Mouse (Mus musculus): ENCODE measurements around the gene Gm21987. TPM values are rescaled to one million over a fixed set of nuclear protein-coding genes. Genes with fewer than 3 reads are reported as not detected.
A peak's percentile ranks its signal among the peaks of the same experiment; 100 is the strongest.

The Gm21987 gene
- polyA plus RNA-seq (2015; fragmentation: Nextera tagmentation; extraction: Ambion mirVana) = 0.55 TPM in 1 of 2 replicates, not detected in the other

- H3K36me3 ChIP-seq (ENCODE audit: control insufficient read depth, insufficient read depth, low read length) = peaks cover 11% of the 10 kb centered on the region
- H3K9ac ChIP-seq (ENCODE audit: low read length) = peak within 1 kb of the TSS; percentile 83
- ATAC-seq (ENCODE audit: low read depth) = peak; percentile 95
- H3K9me3 ChIP-seq (ENCODE audit: control insufficient read depth, low read length) = no peaks in the 10 kb centered on the region
- WGBS = 2% methylated on average over 35 of the region's 35 CpGs
- peak within 1 kb of the TSS; percentile 94 for H3K27ac ChIP-seq (ENCODE audit: low read length)
- peaks cover 10% of the 10 kb centered on the region for H3K4me1 ChIP-seq (replicated peaks; ENCODE audit: control insufficient read depth, insufficient read depth, low read length)
- peak within 1 kb of the TSS; percentile 63 for H3K4me2 ChIP-seq (ENCODE audit: low read depth, low read length)
- peak within 1 kb of the TSS; percentile 69 for H3K4me3 ChIP-seq (ENCODE audit: low read length)
- H3K27me3 ChIP-seq (ENCODE audit: control insufficient read depth, insufficient read depth, low read depth, low read length) = no peaks in the 10 kb centered on the region
These were observed at the start of gene Gm21987, which contains the start of gene Cox17 for GRCm38 (mm10) chr16:38346529-38347325. Gene Gm21987, plus strand, starts transcription at chr16:38347040. Gene Cox17, plus strand, starts transcription at chr16:38346991.

- H3K9me3 ChIP-seq (ENCODE audit: control insufficient read depth, low read length) = no peaks in the 10 kb centered on the region
- no peak overlapping the region for H3K9ac ChIP-seq (ENCODE audit: low read length)
- H3K4me2 ChIP-seq (ENCODE audit: low read depth, low read length) = no peak overlapping the region
- peaks cover 7% of the 10 kb centered on the region; the same call in 1 of the 2 replicates for H3K4me1 ChIP-seq (replicated peaks; ENCODE audit: control insufficient read depth, insufficient read depth, low read length)
- no peak overlapping the region for H3K27ac ChIP-seq (ENCODE audit: low read length)
- ATAC-seq (ENCODE audit: low read depth) = no peak
- no peak overlapping the region for H3K4me3 ChIP-seq (ENCODE audit: low read length)
- no peaks in the 10 kb centered on the region for H3K36me3 ChIP-seq (ENCODE audit: control insufficient read depth, insufficient read depth, low read length)
- WGBS = 66% methylated on average over 6 of the region's 6 CpGs
- no peaks in the 10 kb centered on the region for H3K27me3 ChIP-seq (ENCODE audit: control insufficient read depth, insufficient read depth, low read depth, low read length)
These were observed 48.4 kb upstream of the Gm21987 start for GRCm38 (mm10) chr16:38298410-38298809.

- no peaks in the 10 kb centered on the region for H3K27me3 ChIP-seq (ENCODE audit: control insufficient read depth, insufficient read depth, low read depth, low read length)
- ATAC-seq (ENCODE audit: low read depth) = no peak
- H3K36me3 ChIP-seq (ENCODE audit: control insufficient read depth, insufficient read depth, low read length) = no peaks in the 10 kb centered on the region
- peaks cover 2% of the 10 kb centered on the region; the same call in 1 of the 2 replicates for H3K4me1 ChIP-seq (replicated peaks; ENCODE audit: control insufficient read depth, insufficient read depth, low read length)
- no peak overlapping the region for H3K4me2 ChIP-seq (ENCODE audit: low read depth, low read length)
- no peak overlapping the region for H3K4me3 ChIP-seq (ENCODE audit: low read length)
- H3K9me3 ChIP-seq (ENCODE audit: control insufficient read depth, low read length) = no peaks in the 10 kb centered on the region
- no peak overlapping the region for H3K27ac ChIP-seq (ENCODE audit: low read length)
- H3K9ac ChIP-seq (ENCODE audit: low read length) = no peak overlapping the region
- 85% methylated on average over 13 of the region's 13 CpGs for WGBS
These were observed 44.5 kb upstream of the Gm21987 start for GRCm38 (mm10) chr16:38302367-38302766.

GRCm38 (mm10) chr16:38304460-38305194 is 42.2 kb upstream of the Gm21987 start:
- no peaks in the 10 kb centered on the region for H3K36me3 ChIP-seq (ENCODE audit: control insufficient read depth, insufficient read depth, low read length)
- no peaks in the 10 kb centered on the region for H3K27me3 ChIP-seq (ENCODE audit: control insufficient read depth, insufficient read depth, low read depth, low read length)
- peak overlapping the region; percentile 26; the same call in 1 of the 2 replicates for H3K27ac ChIP-seq (ENCODE audit: low read length)
- H3K4me1 ChIP-seq (replicated peaks; ENCODE audit: control insufficient read depth, insufficient read depth, low read length) = peaks cover 2% of the 10 kb centered on the region; the same call in 1 of the 2 replicates
- no peak overlapping the region; the same call in 1 of the 2 replicates for H3K9ac ChIP-seq (ENCODE audit: low read length)
- no peaks in the 10 kb centered on the region for H3K9me3 ChIP-seq (ENCODE audit: control insufficient read depth, low read length)
- peak overlapping the region; percentile 28; the same call in 1 of the 2 replicates for H3K4me2 ChIP-seq (ENCODE audit: low read depth, low read length)
- ATAC-seq (ENCODE audit: low read depth) = peak; percentile 86
- H3K4me3 ChIP-seq (ENCODE audit: low read length) = peak overlapping the region; percentile 14
- WGBS = 51% methylated on average over 17 of the region's 17 CpGs

GRCm38 (mm10) chr16:38306571-38307220 is 40.1 kb upstream of the Gm21987 start:
- ATAC-seq (ENCODE audit: low read depth) = no peak
- no peaks in the 10 kb centered on the region for H3K9me3 ChIP-seq (ENCODE audit: control insufficient read depth, low read length)
- H3K4me2 ChIP-seq (ENCODE audit: low read depth, low read length) = no peak overlapping the region
- no peak overlapping the region for H3K27ac ChIP-seq (ENCODE audit: low read length)
- no peak overlapping the region for H3K4me3 ChIP-seq (ENCODE audit: low read length)
- H3K36me3 ChIP-seq (ENCODE audit: control insufficient read depth, insufficient read depth, low read length) = no peaks in the 10 kb centered on the region
- H3K9ac ChIP-seq (ENCODE audit: low read length) = no peak overlapping the region
- 51% methylated on average over 18 of the region's 18 CpGs for WGBS
- H3K27me3 ChIP-seq (ENCODE audit: control insufficient read depth, insufficient read depth, low read depth, low read length) = no peaks in the 10 kb centered on the region
- H3K4me1 ChIP-seq (replicated peaks; ENCODE audit: control insufficient read depth, insufficient read depth, low read length) = peaks cover 2% of the 10 kb centered on the region; the same call in 1 of the 2 replicates

GRCm38 (mm10) chr16:38307221-38307605 is 39.6 kb upstream of the Gm21987 start:
- Histone ChIP-seq H3K4me3 (ENCODE audit: low read length) (no peak overlapping the region), H3K4me2 (ENCODE audit: low read depth, low read length) (no peak overlapping the region), H3K9ac (ENCODE audit: low read length) (no peak overlapping the region), H3K36me3 (ENCODE audit: control insufficient read depth, insufficient read depth, low read length) (no peaks in the 10 kb centered on the region), H3K27ac (ENCODE audit: low read length) (no peak overlapping the region), H3K9me3 (ENCODE audit: control insufficient read depth, low read length) (no peaks in the 10 kb centered on the region), H3K27me3 (ENCODE audit: control insufficient read depth, insufficient read depth, low read depth, low read length) (no peaks in the 10 kb centered on the region), H3K4me1 (replicated peaks; ENCODE audit: control insufficient read depth, insufficient read depth, low read length) (peaks cover 2% of the 10 kb centered on the region; the same call in 1 of the 2 replicates)
- WGBS = 43% methylated on average over 5 of the region's 5 CpGs
- ATAC-seq (ENCODE audit: low read depth) = no peak

- Histone ChIP-seq H3K4me3 (ENCODE audit: low read length) (no peak overlapping the region), H3K36me3 (ENCODE audit: control insufficient read depth, insufficient read depth, low read length) (no peaks in the 10 kb centered on the region), H3K27me3 (ENCODE audit: control insufficient read depth, insufficient read depth, low read depth, low read length) (no peaks in the 10 kb centered on the region), H3K27ac (ENCODE audit: low read length) (no peak overlapping the region), H3K9me3 (ENCODE audit: control insufficient read depth, low read length) (no peaks in the 10 kb centered on the region), H3K4me2 (ENCODE audit: low read depth, low read length) (no peak overlapping the region), H3K9ac (ENCODE audit: low read length) (no peak overlapping the region), H3K4me1 (replicated peaks; ENCODE audit: control insufficient read depth, insufficient read depth, low read length) (peaks cover 2% of the 10 kb centered on the region; the same call in 1 of the 2 replicates)
- no peak for ATAC-seq (ENCODE audit: low read depth)
- WGBS = 60% methylated on average over 7 of the region's 7 CpGs
These were observed 39.2 kb upstream of the Gm21987 start for GRCm38 (mm10) chr16:38307651-38308050.

- no peak overlapping the region for H3K27ac ChIP-seq (ENCODE audit: low read length)
- WGBS = 84% methylated on average over 11 of the region's 11 CpGs
These were observed 38.6 kb upstream of the Gm21987 start for GRCm38 (mm10) chr16:38308195-38308594.

More at GRCm38 (mm10) chr16:38308195-38308594, 38.6 kb upstream of the Gm21987 start:
- Histone ChIP-seq H3K27me3 (ENCODE audit: control insufficient read depth, insufficient read depth, low read depth, low read length) (no peaks in the 10 kb centered on the region), H3K4me1 (replicated peaks; ENCODE audit: control insufficient read depth, insufficient read depth, low read length) (peaks cover 2% of the 10 kb centered on the region; the same call in 1 of the 2 replicates), H3K36me3 (ENCODE audit: control insufficient read depth, insufficient read depth, low read length) (no peaks in the 10 kb centered on the region), H3K9ac (ENCODE audit: low read length) (no peak overlapping the region), H3K4me2 (ENCODE audit: low read depth, low read length) (no peak overlapping the region), H3K4me3 (ENCODE audit: low read length) (no peak overlapping the region), H3K9me3 (ENCODE audit: control insufficient read depth, low read length) (no peaks in the 10 kb centered on the region)
- no peak for ATAC-seq (ENCODE audit: low read depth)

Data from lung, embryonic 16.5 days (tissue).